Mouse (Mus musculus) midbrain, embryonic 16.5 days (tissue): ENCODE results near the gene Clec2i. TPM values are rescaled to one million over a fixed set of nuclear protein-coding genes. Genes with fewer than 3 reads are reported as not detected.
"Not testable (repeated sequence)": the region's sequence is repeated elsewhere in the genome, so short reads cannot be mapped to it uniquely, and the experiment has no call there.

Experiments used
- ATAC-seq: fragments of 200-750 bp; cut with Nextera tagmentation; 2 replicates; pipeline ENCODE4 v1.8.0; 2017; ENCODE audit warnings: moderate TSS enrichment
- H3K27ac ChIP-seq: fragments of 300-500 bp; sonication (generic); 2 replicates; pipeline ENCODE4 v1.5.1; 2014; ENCODE audit warnings: mild to moderate bottlenecking, low read length, mixed read lengths
- H3K27me3 ChIP-seq: fragments of 300-500 bp; sonication (generic); 2 replicates; pipeline ENCODE4 v1.6.1; 2014; ENCODE audit warnings: low read depth, low read length, mixed read lengths; ENCODE audit not compliant: control insufficient read depth, insufficient read depth
- H3K36me3 ChIP-seq: fragments of 300-500 bp; sonication (generic); 2 replicates; pipeline ENCODE4 v1.6.1; 2014; ENCODE audit warnings: mild to moderate bottlenecking, low read length, moderate library complexity, mixed read lengths; ENCODE audit not compliant: control insufficient read depth, insufficient read depth
- H3K4me1 ChIP-seq: fragments of 300-500 bp; sonication (generic); 2 replicates; pipeline ENCODE4 v1.6.1; 2014; ENCODE audit warnings: mild to moderate bottlenecking, low read length, mixed read lengths; ENCODE audit not compliant: control insufficient read depth, insufficient read depth
- H3K4me2 ChIP-seq: fragments of 300-500 bp; sonication (generic); 2 replicates; pipeline ENCODE4 v1.6.1; 2014; ENCODE audit warnings: mild to moderate bottlenecking, low read length, mixed read lengths
- H3K4me3 ChIP-seq: fragments of 300-500 bp; sonication (generic); 2 replicates; pipeline ENCODE4 v1.5.1; 2014; ENCODE audit warnings: low read depth, mild to moderate bottlenecking, low read length, moderate library complexity, mixed read lengths
- H3K9ac ChIP-seq: fragments of 300-500 bp; sonication (generic); 2 replicates; pipeline ENCODE4 v1.6.1; 2014; ENCODE audit warnings: low read depth, low read length, mixed read lengths
- H3K9me3 ChIP-seq: fragments of 300-500 bp; sonication (generic); replicated peaks from 2 replicates; pipeline ENCODE4 v1.6.1; 2014; ENCODE audit warnings: mild to moderate bottlenecking, low read length, mixed read lengths; ENCODE audit not compliant: control insufficient read depth, poor library complexity, severe bottlenecking
- WGBS: fragments of 180-500 bp; shearing (Covaris S2); extraction: QIAGEN DNeasy Blood & Tissue Kit; methylation state at CpG from one replicate; pipeline ENCODE4 v1.1.7; 2014; 5-methylcytosine and 5-hydroxymethylcytosine counted together
- polyA plus RNA-seq: library from polyadenylated mRNA; unstranded; fragments of >200 nt; fragmentation: Nextera tagmentation; extraction: Ambion mirVana; gene quantifications from 2 replicates; pipeline ENCODE4 v1.2.1, GENCODE M21; 2015

Gene Clec2i
- polyA plus RNA-seq, result not detected in 2 replicates

GRCm38 (mm10) chr6:128887091-128887790, at the start of gene Clec2i:
Gene Clec2i, plus strand, starts transcription at chr6:128887588.
- ATAC-seq, H3K4me2 ChIP-seq: not testable (repeated sequence)
- whole genome bisulfite sequencing, result 86% methylated on average over 6 of the region's 6 CpGs

GRCm38 (mm10) chr6:128838342-128839265, 48.8 kb upstream of the Clec2i start:
- peak overlapping the region; percentile 94 for H3K27ac ChIP-seq
- H3K9ac ChIP-seq, result peak overlapping the region; percentile 70
- H3K27me3 ChIP-seq, result no peaks in the 10 kb centered on the region
- peak overlapping the region; percentile 61 for H3K4me2 ChIP-seq
- WGBS, result 0% methylated on average over 49 of the region's 49 CpGs
- H3K9me3 ChIP-seq, result no peaks in the 10 kb centered on the region
- peaks cover 12% of the 10 kb centered on the region for H3K4me1 ChIP-seq
- ATAC-seq, result peak; percentile 71
- no peaks in the 10 kb centered on the region for H3K36me3 ChIP-seq
- peak overlapping the region; percentile 57 for H3K4me3 ChIP-seq

More at GRCm38 (mm10) chr6:128887091-128887790, at the start of gene Clec2i:
- H3K4me1 ChIP-seq, H3K36me3 ChIP-seq, H3K9ac ChIP-seq, H3K27ac ChIP-seq, H3K9me3 ChIP-seq, H3K27me3 ChIP-seq, H3K4me3 ChIP-seq: not testable (repeated sequence)

GRCm38 (mm10) chr6:128839266-128839771, 48.1 kb upstream of the Clec2i start:
- Histone ChIP-seq H3K27ac (peak overlapping the region; percentile 51), H3K27me3 (no peaks in the 10 kb centered on the region), H3K4me1 (peaks cover 16% of the 10 kb centered on the region), H3K36me3 (no peaks in the 10 kb centered on the region), H3K4me3 (peak overlapping the region; percentile 57), H3K4me2 (peak overlapping the region; percentile 50), H3K9ac (peak overlapping the region; percentile 6), H3K9me3 (no peaks in the 10 kb centered on the region)
- peak; percentile 4 for ATAC-seq
- WGBS, result under 1% methylated on average over 17 of the region's 17 CpGs

- no peak for ATAC-seq
- Histone ChIP-seq H3K27ac (peak overlapping the region; percentile 51), H3K36me3 (no peaks in the 10 kb centered on the region), H3K4me3 (peak overlapping the region; percentile 57), H3K4me2 (peak overlapping the region; percentile 50), H3K9ac (peak overlapping the region; percentile 6; the same call in 1 of the 2 replicates), H3K4me1 (peaks cover 21% of the 10 kb centered on the region), H3K9me3 (no peaks in the 10 kb centered on the region), H3K27me3 (no peaks in the 10 kb centered on the region)
- 77% methylated on average over 7 of the region's 7 CpGs for WGBS
Observed at GRCm38 (mm10) chr6:128839921-128840320, 47.5 kb upstream of the Clec2i start.

GRCm38 (mm10) chr6:128840669-128841068, 46.7 kb upstream of the Clec2i start:
- H3K36me3 ChIP-seq, H3K9me3 ChIP-seq, H3K27ac ChIP-seq, H3K4me2 ChIP-seq, H3K27me3 ChIP-seq, H3K4me3 ChIP-seq, ATAC-seq, H3K9ac ChIP-seq: not testable (repeated sequence)
- WGBS, result 86% methylated on average over 3 of the region's 3 CpGs
- H3K4me1 ChIP-seq, result peaks cover 21% of the 10 kb centered on the region

GRCm38 (mm10) chr6:128841327-128842089, 45.9 kb upstream of the Clec2i start:
- Histone ChIP-seq H3K27me3 (no peaks in the 10 kb centered on the region), H3K4me3 (peak overlapping the region; percentile 89), H3K9me3 (no peaks in the 10 kb centered on the region), H3K4me1 (peaks cover 21% of the 10 kb centered on the region), H3K27ac (no peak overlapping the region; the same call in 1 of the 2 replicates), H3K36me3 (no peaks in the 10 kb centered on the region), H3K9ac (peak overlapping the region; percentile 81), H3K4me2 (peak overlapping the region; percentile 59)
- no peak for ATAC-seq
- 51% methylated on average over 4 of the region's 4 CpGs for WGBS

- no peaks in the 10 kb centered on the region for H3K36me3 ChIP-seq
- H3K4me1 ChIP-seq, result peaks cover 21% of the 10 kb centered on the region
- H3K27ac ChIP-seq, result peak overlapping the region; percentile 92
- no peaks in the 10 kb centered on the region for H3K9me3 ChIP-seq
- H3K4me2 ChIP-seq, result peak overlapping the region; percentile 59
- no peaks in the 10 kb centered on the region for H3K27me3 ChIP-seq
- peak overlapping the region; percentile 81 for H3K9ac ChIP-seq
- WGBS, result under 1% methylated on average over 20 of the region's 20 CpGs
- H3K4me3 ChIP-seq, result peak overlapping the region; percentile 89
- ATAC-seq, result no peak
Observed at GRCm38 (mm10) chr6:128842356-128842944, 44.9 kb upstream of the Clec2i start.

- Histone ChIP-seq H3K9ac (peak overlapping the region; percentile 81), H3K27ac (peak overlapping the region; percentile 92), H3K4me1 (peaks cover 21% of the 10 kb centered on the region), H3K36me3 (no peaks in the 10 kb centered on the region), H3K27me3 (no peaks in the 10 kb centered on the region), H3K9me3 (no peaks in the 10 kb centered on the region), H3K4me3 (peak overlapping the region; percentile 89), H3K4me2 (peak overlapping the region; percentile 69)
- ATAC-seq, result peak; percentile 80
- under 1% methylated on average over 44 of the region's 44 CpGs for WGBS
Observed at GRCm38 (mm10) chr6:128842945-128843478, 44.4 kb upstream of the Clec2i start.
